Mouse (Mus musculus) forebrain, embryonic 11.5 days (tissue): ENCODE data around the gene Srek1ip1. TPM values are rescaled to one million over a fixed set of nuclear protein-coding genes. Genes with fewer than 3 reads are reported as not detected.

Source experiments
- ATAC-seq: fragments of 200-750 bp; cut with Nextera tagmentation; replicated peaks from 2 replicates; pipeline ENCODE4 v1.8.0; 2017; ENCODE audit warnings: moderate TSS enrichment; ENCODE audit not compliant: low FRiP score
- DNase-seq: peaks from one replicate; pipeline ENCODE4 v3.0.0-alpha.2; 2017; ENCODE audit warnings: low spot score
- H3K27ac ChIP-seq: fragments of 300-500 bp; sonication (generic); 2 replicates; pipeline ENCODE4 v1.5.1; 2014; ENCODE audit warnings: low read depth, low read length
- H3K27me3 ChIP-seq: fragments of 300-500 bp; sonication (generic); 2 replicates; pipeline ENCODE4 v1.6.1; 2014; ENCODE audit warnings: mild to moderate bottlenecking, low read length, mixed read lengths; ENCODE audit not compliant: control insufficient read depth, insufficient read depth
- H3K36me3 ChIP-seq: fragments of 300-500 bp; sonication (generic); 2 replicates; pipeline ENCODE4 v1.6.1; 2014; ENCODE audit warnings: mild to moderate bottlenecking, low read length, moderate library complexity, mixed read lengths; ENCODE audit not compliant: control insufficient read depth, insufficient read depth
- H3K4me1 ChIP-seq: fragments of 300-500 bp; sonication (generic); replicated peaks from 2 replicates; pipeline ENCODE4 v1.6.1; 2014; ENCODE audit warnings: low read length, mixed read lengths; ENCODE audit not compliant: control insufficient read depth, insufficient read depth
- H3K4me2 ChIP-seq: fragments of 300-500 bp; sonication (generic); 2 replicates; pipeline ENCODE4 v1.6.1; 2014; ENCODE audit warnings: low read depth, mild to moderate bottlenecking, low read length, moderate library complexity, mixed read lengths; ENCODE audit not compliant: severe bottlenecking
- H3K4me3 ChIP-seq: fragments of 300-500 bp; sonication (generic); 2 replicates; pipeline ENCODE4 v1.5.1; 2014; ENCODE audit warnings: low read depth, low read length
- H3K9ac ChIP-seq: fragments of 300-500 bp; sonication (generic); 2 replicates; pipeline ENCODE4 v1.6.1; 2014; ENCODE audit warnings: low read length
- H3K9me3 ChIP-seq: fragments of 300-500 bp; sonication (generic); 2 replicates; pipeline ENCODE4 v1.6.1; 2016; ENCODE audit warnings: low read length, mixed read lengths; ENCODE audit not compliant: control insufficient read depth
- WGBS: fragments of 180-500 bp; shearing (Covaris S2); extraction: QIAGEN DNeasy Blood & Tissue Kit; methylation state at CpG from one replicate; pipeline ENCODE4 v1.1.7; 2014; 5-methylcytosine and 5-hydroxymethylcytosine counted together
- polyA plus RNA-seq: library from polyadenylated mRNA; unstranded; fragments of >200 nt; fragmentation: Nextera tagmentation; extraction: Ambion mirVana; gene quantifications from 2 replicates; pipeline ENCODE4 v1.2.1, GENCODE M21; 2014

The Srek1ip1 gene
- polyA plus RNA-seq, result 19.6 and 20.3 TPM in 2 replicates

DNA sequence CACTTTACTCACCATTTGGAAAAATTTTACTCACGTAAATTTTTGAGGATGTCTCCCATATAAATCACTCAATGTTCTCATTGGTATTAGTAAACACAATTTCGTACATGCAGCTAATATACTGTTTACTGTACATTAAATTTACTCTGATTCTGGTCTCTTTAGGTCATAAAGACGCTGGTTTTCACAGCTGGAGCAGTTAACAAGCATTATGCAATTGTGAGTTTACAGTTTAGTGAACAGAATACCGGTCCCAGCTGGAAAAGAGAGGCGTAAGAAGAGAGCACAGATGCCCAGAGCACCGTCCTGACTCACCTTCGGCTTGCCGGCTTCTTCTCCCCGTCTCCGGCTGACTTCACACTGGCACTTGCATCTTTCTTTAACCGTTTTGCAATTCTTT is at the start of gene Srek1ip1:
Gene Srek1ip1 (plus strand): TSS at position 301 of the 400 bp plus-strand sequence.
- no peak within 1 kb of the TSS for H3K4me2 ChIP-seq
- DNase-seq (no peak), ATAC-seq (no peak)
- no peaks in the 10 kb centered on the region for H3K4me1 ChIP-seq
- H3K9ac ChIP-seq, result no peak within 1 kb of the TSS
- H3K36me3 ChIP-seq, result no peaks in the 10 kb centered on the region
- H3K9me3 ChIP-seq, result no peaks in the 10 kb centered on the region
- H3K4me3 ChIP-seq, result no peak within 1 kb of the TSS
- no peak within 1 kb of the TSS for H3K27ac ChIP-seq
- H3K27me3 ChIP-seq, result no peaks in the 10 kb centered on the region
- WGBS, result 92% methylated on average over 11 of the region's 11 CpGs

DNA sequence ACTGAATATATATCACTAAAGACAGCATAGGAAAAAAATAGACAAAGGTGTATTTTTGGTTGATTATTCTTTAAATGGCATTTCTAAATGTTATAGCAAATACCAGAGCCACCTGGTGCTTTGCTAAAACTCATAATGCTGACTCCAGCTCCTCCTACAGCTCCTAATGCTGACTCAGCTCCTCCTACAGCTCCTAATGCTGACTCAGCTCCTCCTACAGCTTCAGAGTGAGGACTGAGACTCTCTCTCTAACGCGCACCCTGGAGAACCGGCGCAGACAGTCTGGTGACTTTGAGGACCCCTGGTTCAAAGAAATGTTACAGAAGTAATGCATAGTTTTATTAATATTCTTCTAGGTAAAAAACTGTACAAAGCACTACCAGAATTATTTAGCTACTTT is 49.4 kb upstream of the Srek1ip1 start:
- H3K27ac ChIP-seq, result no peak overlapping the region
- H3K9ac ChIP-seq, result no peak overlapping the region
- no peak overlapping the region for H3K4me2 ChIP-seq
- ATAC-seq, result no peak
- H3K4me3 ChIP-seq, result no peak overlapping the region
- DNase-seq, result no peak
- H3K4me1 ChIP-seq, result no peaks in the 10 kb centered on the region
- H3K27me3 ChIP-seq, result no peaks in the 10 kb centered on the region
- no peaks in the 10 kb centered on the region for H3K36me3 ChIP-seq
- no peaks in the 10 kb centered on the region for H3K9me3 ChIP-seq
- WGBS, result 88% methylated on average over 4 of the region's 4 CpGs

DNA sequence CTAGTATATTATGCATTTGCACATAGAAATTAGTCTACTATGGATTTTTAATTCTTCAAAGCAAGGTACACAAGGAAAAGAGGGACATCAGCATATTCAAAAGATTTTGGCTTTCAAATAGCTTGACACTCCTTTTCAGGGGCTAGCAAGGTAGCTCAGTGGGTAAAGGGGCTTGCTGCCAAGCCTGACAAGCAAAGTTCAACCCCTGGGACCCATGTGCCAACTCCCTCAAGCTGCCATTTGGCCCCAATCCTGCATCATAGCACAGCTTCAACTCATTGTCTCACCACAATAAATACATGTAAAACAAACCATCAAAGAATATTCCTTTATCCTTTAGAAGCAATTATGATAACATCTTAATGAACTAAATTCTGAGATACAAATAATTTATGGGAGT is 45.3 kb upstream of the Srek1ip1 start:
- DNase-seq (no peak), ATAC-seq (no peak)
- H3K27ac ChIP-seq, result no peak overlapping the region
- no peak overlapping the region for H3K4me2 ChIP-seq
- H3K4me3 ChIP-seq, result no peak overlapping the region
- no peak overlapping the region for H3K9ac ChIP-seq
- no peaks in the 10 kb centered on the region for H3K27me3 ChIP-seq
- no peaks in the 10 kb centered on the region for H3K4me1 ChIP-seq
- no peaks in the 10 kb centered on the region; the same call in 1 of the 2 replicates for H3K36me3 ChIP-seq
- no peaks in the 10 kb centered on the region for H3K9me3 ChIP-seq

DNA sequence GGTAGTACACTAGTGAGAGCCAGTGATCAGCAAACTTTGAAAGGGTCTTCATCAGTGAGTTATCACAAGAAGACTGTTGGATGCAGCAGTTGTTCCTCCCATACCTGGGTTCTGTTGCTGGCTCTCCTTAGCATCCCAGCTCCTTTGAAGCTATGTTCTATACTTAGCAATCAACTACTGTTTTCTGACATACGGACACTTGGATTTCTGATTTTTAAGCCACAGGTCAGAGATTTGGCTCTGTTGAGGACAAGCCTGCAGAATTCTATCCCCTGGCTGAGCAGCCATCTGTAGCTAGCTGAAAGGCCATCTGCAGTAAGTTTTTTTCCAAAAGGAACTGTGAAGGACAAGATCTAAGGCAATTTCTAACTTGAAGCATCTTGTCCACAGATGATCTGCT is 32.9 kb upstream of the Srek1ip1 start:
- DNase-seq (no peak), ATAC-seq (no peak)
- no peak overlapping the region for H3K4me2 ChIP-seq
- no peaks in the 10 kb centered on the region for H3K4me1 ChIP-seq
- no peaks in the 10 kb centered on the region for H3K9me3 ChIP-seq
- no peaks in the 10 kb centered on the region for H3K27me3 ChIP-seq
- no peak overlapping the region for H3K27ac ChIP-seq
- WGBS, result 100% methylated on average over 1 of the region's 1 CpGs
- H3K36me3 ChIP-seq, result no peaks in the 10 kb centered on the region
- no peak overlapping the region for H3K4me3 ChIP-seq
- H3K9ac ChIP-seq, result no peak overlapping the region

DNA sequence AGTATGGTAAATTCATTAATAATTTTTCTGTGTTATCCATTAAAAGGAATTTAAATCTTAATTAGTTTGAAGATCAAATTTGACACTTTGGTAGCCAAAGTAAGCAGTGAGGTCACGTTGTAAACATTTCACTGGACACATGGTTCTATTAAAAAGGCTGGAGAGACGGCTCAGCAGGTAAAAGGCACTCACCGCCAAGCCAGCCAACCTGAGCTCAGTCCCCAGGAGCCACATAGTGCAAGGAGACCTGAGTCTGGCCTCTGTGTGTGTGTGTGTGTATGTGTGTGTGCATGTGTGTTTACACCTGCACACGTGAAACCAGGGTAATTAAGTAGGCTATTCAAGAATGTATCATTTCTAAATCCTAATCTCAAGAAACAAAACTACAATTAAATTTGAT is 29.9 kb upstream of the Srek1ip1 start:
- WGBS, result 94% methylated on average over 4 of the region's 4 CpGs
- DNase-seq (no peak), ATAC-seq (no peak)
- Histone ChIP-seq H3K36me3 (no peaks in the 10 kb centered on the region), H3K27ac (no peak overlapping the region), H3K9ac (no peak overlapping the region), H3K4me3 (no peak overlapping the region), H3K4me1 (no peaks in the 10 kb centered on the region), H3K9me3 (no peaks in the 10 kb centered on the region), H3K4me2 (no peak overlapping the region), H3K27me3 (no peaks in the 10 kb centered on the region)

DNA sequence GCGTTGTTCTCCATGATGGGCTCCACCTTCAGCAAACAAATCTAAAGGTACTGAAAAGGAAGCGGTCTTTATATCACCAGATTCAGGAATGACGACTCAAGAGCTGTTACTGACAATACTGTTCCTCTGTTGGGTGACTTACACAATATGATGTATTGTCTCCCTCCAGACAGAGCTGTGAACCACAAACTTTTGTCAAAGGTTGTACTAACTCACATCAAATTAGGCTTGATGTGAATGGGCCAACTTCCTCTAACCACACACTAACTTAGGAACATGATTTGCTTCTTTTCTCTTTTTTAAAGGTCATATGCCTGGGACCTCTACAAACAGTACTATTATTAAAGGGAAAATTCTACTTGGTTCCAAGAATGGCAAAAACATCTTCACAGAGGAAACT is 29.1 kb upstream of the Srek1ip1 start:
- ATAC-seq, result no peak

DNA sequence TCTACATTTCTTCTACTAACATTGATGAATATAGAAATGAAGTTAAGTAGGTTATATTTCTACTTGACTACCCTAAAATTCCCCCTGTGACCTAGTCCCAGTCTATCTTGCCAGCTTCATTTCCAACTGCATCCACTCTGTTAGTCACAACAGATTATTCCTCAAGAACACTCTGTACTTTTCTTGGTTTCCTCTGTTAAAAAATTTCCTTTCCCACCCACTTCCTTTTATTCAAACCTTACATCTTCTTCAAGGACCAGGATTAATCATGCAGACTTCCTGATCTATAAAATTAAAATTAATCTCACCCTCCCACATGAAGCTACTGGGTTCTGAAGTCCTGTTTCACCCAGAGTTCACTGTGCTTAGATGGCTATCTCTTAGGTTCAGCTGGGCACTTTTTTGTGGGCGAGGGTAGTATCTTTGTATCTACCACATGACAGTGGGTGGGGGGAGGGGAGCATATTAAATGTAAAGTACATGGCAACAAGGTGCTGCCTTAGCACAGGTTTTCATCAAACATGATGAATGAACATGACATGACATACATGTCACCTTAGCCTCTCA is 13.1 kb upstream of the Srek1ip1 start:
- 78% methylated on average over 1 of the region's 1 CpGs for WGBS

More for the DNA sequence above, 29.1 kb upstream of the Srek1ip1 start:
- no peak overlapping the region for H3K4me3 ChIP-seq
- WGBS, result 89% methylated on average over 3 of the region's 3 CpGs
- H3K36me3 ChIP-seq, result no peaks in the 10 kb centered on the region
- H3K4me2 ChIP-seq, result no peak overlapping the region
- no peaks in the 10 kb centered on the region for H3K4me1 ChIP-seq
- no peaks in the 10 kb centered on the region for H3K27me3 ChIP-seq
- no peak for DNase-seq
- H3K9ac ChIP-seq, result no peak overlapping the region
- no peak overlapping the region for H3K27ac ChIP-seq
- no peaks in the 10 kb centered on the region for H3K9me3 ChIP-seq

DNA sequence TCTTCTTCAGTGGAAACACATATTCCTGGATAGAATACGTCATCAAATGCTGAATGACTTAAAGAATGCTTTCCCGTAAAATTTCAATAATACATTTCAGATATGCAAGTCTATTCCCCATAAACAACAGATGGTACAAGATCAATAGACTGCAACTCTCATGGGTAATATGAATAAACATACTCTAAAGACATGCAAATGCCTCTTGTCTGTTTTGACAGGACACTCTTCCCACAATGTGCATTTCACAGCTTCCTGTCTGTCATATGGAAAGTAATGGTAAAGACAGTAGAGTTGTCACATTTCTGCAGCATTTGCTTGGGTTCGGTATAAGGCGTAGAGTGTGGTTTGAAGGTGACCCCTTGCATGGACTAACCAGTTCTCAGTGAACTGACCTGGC is 5.0 kb upstream of the Srek1ip1 start:
- Histone ChIP-seq H3K4me1 (no peaks in the 10 kb centered on the region), H3K4me3 (no peak overlapping the region), H3K27me3 (no peaks in the 10 kb centered on the region), H3K9me3 (peaks cover 3% of the 10 kb centered on the region; the same call in 1 of the 2 replicates), H3K9ac (no peak overlapping the region), H3K36me3 (no peaks in the 10 kb centered on the region), H3K27ac (no peak overlapping the region), H3K4me2 (no peak overlapping the region)
- 95% methylated on average over 4 of the region's 4 CpGs for WGBS
- ATAC-seq (no peak), DNase-seq (no peak)

More for the DNA sequence above, 13.1 kb upstream of the Srek1ip1 start:
- Histone ChIP-seq H3K4me2 (no peak overlapping the region), H3K27me3 (no peaks in the 10 kb centered on the region), H3K36me3 (no peaks in the 10 kb centered on the region), H3K4me1 (no peaks in the 10 kb centered on the region), H3K9ac (no peak overlapping the region), H3K4me3 (no peak overlapping the region), H3K9me3 (peaks cover 4% of the 10 kb centered on the region; the same call in 1 of the 2 replicates), H3K27ac (no peak overlapping the region)
- ATAC-seq, result no peak
- no peak for DNase-seq

DNA sequence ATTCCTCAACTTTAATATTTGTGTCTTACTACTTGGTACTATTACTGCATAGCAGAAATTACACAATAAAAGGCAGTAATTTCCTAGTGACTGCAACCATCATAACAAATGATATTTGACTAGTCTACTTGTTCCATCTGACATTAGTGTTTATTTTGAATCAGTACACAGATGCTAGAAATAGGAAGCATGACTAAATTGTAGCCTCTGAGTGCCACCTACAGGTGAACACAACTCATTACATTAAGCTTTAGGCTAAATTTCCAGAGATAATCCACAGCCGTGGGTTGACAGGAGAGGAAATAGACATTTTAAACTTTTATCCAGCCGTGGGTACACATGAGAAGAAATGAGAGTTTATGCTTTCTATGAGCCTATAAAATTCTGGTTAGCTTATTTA is 2.6 kb upstream of the Srek1ip1 start:
- H3K4me2 ChIP-seq, result no peak overlapping the region
- no peaks in the 10 kb centered on the region for H3K36me3 ChIP-seq
- no peaks in the 10 kb centered on the region for H3K27me3 ChIP-seq
- no peak for DNase-seq
- no peak overlapping the region for H3K9ac ChIP-seq
- H3K27ac ChIP-seq, result no peak overlapping the region
- WGBS, result 27% methylated on average over 2 of the region's 2 CpGs
- H3K4me1 ChIP-seq, result no peaks in the 10 kb centered on the region
- H3K9me3 ChIP-seq, result no peaks in the 10 kb centered on the region
- H3K4me3 ChIP-seq, result no peak overlapping the region
- ATAC-seq, result peak; percentile 58; the same call in 1 of the 2 replicates
